Mouse (Mus musculus): Measurements from ENCODE around the gene Kcnmb2.

Gene Kcnmb2

GRCm38 (mm10) chr3:32132395-32133004 lies 230.2 kb downstream of the Kcnmb2 start:
- no peak for DNase-seq (ENCODE audit: low read depth, low spot score)

DNA sequence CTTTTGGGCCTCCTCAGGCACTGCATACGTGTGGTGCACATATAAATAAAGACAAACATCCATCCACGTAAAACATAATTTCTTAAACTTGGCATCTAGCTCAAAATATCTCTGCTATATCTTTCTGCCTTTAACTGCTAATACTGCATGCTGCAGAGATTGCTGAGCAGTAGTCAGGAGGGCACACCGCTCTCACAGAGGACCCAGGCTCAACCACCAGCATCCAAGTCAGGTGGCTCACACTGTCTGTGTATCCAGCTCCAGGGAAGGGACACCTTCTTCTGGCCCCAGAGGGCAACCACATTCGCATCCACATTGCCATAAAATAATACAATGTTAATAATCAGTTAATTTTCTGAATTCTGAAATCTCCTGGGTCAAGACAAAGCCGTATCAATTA lies 241.9 kb downstream of the Kcnmb2 start:
- no peak for DNase-seq (ENCODE audit: low read depth, low spot score)

DNA sequence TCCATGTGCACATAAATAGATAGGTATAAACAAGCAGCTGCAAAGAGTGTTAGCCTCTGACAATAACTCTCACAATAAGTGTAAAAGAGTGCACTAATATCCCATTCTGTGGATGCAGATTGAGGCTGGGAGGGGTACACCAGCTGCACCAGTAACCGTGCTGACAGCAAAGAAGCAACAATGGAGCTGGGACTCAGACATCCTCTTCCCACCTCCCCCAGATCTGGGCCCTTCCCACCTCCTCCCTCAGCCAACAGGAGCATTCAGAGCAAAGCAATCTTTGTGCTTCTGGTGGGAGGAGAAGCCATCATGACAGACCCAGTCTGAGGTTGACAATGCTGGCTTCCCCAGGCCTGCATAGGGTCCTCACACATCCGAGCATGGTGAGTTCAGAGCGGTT lies 242.3 kb downstream of the Kcnmb2 start:
- no peak for DNase-seq (ENCODE audit: low read depth, low spot score)

- DNase-seq (ENCODE audit: low read depth, low spot score): peak; percentile 40
Measured at GRCm38 (mm10) chr3:32147739-32148138, 245.4 kb downstream of the Kcnmb2 start.

DNA sequence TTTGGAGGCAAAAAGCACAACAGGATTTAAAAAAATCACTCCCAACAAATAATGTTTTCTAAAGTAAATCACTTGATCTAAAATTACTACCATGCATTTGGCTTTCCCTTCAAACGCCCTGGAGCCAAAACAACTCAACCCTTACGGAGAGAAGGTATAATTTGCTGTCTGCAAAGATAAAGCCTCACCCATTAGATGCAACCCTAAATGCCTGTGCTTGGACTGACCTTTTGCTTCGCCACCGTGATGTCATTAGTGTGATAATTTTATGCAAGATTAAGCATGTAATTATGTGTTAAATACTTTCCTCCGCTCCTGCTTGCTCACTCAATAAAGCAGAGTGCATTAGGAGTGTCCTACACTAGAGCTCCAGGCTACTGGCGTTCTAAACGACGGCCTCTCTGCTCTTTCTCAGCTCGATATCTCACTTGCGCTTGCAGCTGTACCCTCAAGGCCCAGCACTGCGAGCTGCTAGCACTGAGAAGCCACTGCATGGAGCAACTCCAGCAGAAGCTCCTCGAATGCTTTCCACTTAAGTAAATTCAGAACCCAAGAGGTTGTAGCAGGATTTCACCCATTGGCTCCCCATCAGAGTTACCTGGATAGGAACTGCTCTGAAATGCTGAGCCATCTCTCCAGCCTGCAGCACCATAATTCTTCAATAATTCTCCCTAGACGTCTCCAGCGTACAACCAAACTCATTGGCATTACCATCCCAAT lies 247.7 kb downstream of the Kcnmb2 start:
- DNase-seq (ENCODE audit: low read depth, low spot score): peak; percentile 49

DNA sequence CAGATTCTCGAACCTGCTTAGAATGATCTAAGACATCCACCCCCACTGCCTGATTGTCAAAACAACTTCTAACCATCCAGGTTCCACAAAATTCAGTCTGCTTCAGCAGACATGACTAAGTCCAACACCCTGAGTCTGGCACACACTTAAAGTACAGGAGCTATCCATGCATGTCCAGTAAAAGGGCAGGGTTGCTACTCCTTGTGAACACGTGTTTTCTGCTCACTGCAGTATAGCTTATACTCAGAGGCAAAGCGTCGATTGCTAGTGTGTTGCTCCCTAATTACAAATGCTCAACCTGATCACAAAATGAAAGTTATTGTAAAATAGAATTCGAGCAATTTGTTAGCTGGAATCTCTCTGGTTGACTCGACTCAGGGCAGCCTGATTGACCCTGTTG lies 278.2 kb downstream of the Kcnmb2 start:
- DNase-seq (ENCODE audit: low read depth, low spot score): no peak

GRCm38 (mm10) chr3:32185855-32186522 lies 283.7 kb downstream of the Kcnmb2 start:
- DNase-seq (ENCODE audit: low read depth, low spot score): no peak

DNA sequence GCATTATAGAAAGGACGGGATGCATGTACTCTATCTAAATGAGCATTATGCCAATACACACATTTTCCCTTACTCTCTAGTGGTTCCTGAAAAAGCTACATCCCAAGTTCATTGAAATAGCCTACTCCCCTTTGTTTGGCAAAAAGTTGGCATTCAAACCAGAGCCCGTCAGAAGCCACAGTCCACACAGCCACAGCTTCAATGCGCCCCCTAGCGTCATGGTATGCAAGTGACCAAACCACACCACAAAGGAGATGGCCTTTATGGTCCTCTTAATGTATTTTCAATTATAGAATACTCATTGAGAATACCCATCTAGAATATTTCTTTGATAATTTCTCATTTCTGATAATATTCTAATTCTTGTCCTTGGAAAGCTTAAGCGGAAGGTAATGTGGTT lies 286.2 kb downstream of the Kcnmb2 start:
- peak; percentile 65 for DNase-seq (ENCODE audit: low read depth, low spot score)

GRCm38 (mm10) chr3:32188955-32189354 lies 286.6 kb downstream of the Kcnmb2 start:
- no peak for DNase-seq (ENCODE audit: low read depth, low spot score)

DNA sequence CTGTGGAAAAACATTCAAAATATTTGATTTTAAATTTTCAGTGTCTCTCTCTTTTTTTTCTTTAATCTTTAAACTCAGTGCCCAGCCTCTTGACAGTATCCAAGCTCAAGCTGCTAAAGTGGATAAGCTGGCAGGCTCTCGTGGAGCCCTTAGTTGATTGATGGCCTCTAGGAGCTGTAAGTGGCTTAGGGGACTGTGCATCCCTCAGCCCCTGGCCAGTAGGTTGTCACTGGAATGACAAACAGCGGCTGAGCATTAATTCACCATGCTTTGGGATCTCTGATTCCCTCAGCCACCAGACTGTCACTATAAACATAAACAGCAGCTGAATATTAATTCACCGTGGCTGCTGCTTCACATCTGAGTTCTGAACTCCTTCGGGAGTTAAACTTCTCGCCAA lies 287.6 kb downstream of the Kcnmb2 start:
- DNase-seq (ENCODE audit: low read depth, low spot score): no peak

- no peak for DNase-seq (ENCODE audit: low read depth, low spot score)
Measured at GRCm38 (mm10) chr3:32194014-32194413, 291.7 kb downstream of the Kcnmb2 start.

GRCm38 (mm10) chr3:32226755-32227154 lies 324.4 kb downstream of the Kcnmb2 start:
- no peak for DNase-seq (ENCODE audit: low read depth, low spot score)

DNA sequence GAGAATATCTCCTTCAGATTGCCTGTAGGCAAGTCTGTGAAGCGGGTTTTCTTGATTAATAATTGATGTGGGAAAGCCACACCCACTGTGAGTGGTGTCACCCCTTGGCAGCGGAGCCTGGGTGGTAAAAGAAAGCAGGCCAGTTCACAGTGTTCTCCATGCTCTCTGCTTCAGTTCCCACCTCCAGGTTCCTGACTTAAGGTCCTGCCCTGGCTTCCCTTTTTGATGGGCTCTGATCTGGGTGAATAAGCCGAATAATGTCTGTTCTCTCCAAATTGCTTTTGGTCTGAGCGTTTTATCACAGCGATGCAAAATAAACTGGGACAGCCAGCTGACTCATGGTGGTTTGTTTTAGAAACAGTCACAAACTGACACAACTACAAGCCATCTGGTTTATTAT lies 334.5 kb downstream of the Kcnmb2 start:
- peak; percentile 60 for DNase-seq (ENCODE audit: low read depth, low spot score)

Measured in brain, adult 2 months (tissue).